Mouse (Mus musculus): ENCODE measurements at regions not wholly inside any gene's neighbourhood (a gene's known extent, or its start where the extent isn't known, plus 50 kb on each side); places are given as distances from the start of the nearest gene placed in this dataset.

DNA sequence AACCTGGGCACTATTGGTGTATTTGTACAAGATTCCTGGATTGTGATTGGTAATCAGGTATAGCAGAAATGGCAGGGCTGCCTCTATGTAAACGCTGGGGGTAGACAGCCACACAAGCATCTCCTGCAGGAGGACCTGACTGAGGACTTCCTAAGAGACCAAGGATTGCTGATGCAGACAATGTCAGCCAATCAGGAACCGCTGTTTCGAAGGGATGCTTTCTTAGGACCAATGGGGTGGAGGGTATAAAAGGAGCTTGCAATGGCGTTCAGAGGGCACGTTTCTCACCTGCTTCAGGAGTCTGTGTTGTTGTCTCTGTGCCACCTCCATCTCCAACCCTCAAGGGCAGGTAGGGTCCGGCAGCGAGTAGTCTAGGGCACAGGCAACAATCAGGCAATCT lies 393.7 kb downstream of the Gm45692 start:
- no peak for DNase-seq (ENCODE audit: low read depth)

DNA sequence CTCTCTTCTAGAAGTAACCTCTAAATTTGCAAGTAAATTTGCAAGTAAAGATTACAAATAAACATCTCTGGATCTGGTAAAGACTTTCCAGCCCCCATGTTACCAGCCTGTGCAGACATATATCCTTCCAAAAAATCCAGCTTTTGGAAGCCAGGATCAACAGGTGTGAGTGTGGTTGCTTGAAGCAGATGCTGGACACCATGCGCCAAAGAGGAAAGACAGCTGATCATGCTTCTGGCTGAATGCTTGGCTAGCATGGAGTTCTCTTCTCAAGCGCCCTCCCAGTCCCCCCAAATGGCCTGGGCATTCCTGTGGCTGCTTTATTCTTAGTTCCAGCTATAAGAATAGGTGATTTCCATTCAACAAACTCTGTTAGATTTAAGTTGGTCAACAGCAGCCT lies 404.9 kb downstream of the Gm45692 start:
- no peak for DNase-seq (ENCODE audit: low read depth)

DNA sequence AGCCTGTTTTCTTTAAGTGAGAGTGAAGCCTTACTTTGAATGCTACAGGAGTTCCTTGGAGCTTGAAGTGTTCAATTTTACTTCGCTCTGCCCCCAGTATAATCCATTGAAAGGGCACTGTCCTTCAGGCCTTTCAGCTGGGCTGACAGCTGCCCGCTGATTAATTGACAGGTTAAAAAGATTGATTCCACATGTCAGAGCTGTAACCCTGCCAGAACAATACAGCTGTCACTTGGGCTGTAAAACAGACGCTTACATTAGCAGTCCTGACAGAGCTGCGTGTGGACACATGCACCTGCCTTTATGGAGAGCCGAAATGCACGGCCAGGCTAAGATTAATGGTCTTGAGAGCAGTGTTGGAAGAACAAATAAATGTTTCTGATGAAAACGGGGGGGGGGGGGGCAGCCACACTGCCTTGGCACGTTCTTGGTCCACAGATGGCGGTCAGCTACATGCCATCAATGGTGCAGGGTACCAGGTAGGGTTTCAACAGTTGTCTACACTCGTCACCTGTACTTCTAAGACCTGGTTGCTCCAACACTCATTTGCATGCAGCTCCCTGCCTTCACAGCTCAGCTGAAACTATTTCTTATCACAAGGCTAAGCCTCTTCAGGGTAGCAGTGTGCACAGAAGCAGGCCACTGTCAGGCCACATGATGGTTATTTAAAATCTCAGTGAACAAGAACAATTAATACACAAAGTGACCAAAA lies 407.3 kb downstream of the Gm45692 start:
- DNase-seq (ENCODE audit: low read depth): no peak

DNA sequence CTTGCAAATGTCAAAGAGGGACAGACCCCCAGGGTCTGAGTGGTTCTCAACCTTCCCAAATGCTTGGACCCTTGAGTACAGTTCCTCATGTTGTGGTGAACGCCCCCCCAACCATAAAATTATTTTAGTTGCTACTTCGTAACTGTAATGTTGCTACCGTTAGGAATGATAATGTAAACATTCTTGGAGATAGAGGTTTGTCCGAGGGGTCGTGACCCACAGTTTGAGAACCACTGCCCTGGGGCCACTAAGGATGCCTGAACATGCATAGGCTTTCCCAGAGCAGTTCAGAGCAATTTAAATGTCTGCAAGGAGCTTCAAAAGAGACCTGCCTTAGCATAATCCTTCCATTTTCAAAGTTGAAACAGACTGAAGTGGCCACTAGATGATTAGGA lies 407.8 kb downstream of the Gm45692 start:
- DNase-seq (ENCODE audit: low read depth): no peak

DNA sequence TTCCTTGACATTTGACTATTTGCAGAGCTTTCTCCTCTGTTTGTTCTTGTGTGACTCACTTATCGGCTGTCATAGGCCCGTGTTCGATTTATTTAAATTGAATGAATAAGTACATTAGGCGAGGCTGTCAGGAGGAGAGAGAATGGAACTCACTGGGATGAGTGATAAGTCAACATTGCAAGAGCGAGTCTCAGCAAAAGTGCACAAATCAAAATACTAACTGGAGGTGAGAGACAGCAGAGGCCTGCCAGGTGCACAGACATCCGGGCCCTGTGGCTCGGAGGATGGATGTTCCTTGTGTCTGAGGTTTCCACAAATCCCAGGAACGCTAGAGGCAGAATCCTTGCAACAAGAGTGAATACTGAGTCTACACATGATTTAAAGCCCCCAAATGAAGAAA lies 410.6 kb downstream of the Gm45692 start:
- no peak for DNase-seq (ENCODE audit: low read depth)

DNA sequence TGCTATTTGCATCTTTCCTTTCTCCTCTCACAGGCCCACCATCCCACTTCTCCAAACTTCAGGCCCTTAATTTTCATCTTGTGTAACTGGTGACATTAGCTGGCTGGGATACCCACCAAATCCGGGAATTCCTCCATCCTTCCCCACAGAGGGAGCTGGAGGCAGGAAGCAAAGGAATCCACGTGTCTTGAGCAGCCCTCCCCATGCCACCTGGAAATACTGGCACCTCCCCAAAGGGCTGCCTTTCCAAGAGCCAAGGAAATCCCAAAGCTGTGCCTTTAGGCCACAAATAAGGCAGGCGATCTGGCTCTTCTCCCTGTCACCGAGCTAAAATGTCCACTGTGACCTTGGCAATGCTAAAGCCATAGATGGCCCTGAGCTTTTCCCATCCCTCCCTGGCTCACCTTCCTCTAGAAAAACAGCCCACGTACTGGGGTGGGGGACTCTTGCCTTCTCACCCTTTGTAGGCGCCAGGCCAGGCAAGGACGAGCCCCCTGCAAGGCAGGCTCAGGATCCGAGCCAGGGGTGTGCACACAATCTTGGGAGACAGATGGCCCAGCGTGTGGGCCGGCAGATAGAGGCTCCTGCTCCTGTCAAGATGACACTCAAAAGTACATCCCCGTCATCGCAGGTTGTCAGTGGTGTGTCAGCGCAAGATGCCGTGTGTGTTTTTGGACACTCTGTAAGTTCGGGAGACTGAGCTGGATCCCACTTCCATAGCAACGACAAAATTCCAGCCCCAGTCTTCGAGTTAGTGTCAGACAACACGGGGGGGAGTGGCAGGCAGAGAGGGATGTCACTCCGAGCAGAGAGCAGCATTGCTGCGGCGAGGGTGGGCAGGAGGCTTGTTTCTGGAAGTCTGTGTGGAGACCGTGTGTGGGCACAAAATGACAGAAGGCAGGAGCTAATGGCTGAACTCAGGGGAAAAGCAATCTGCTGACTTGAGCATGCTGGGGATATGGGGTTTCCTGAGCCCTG lies 414.4 kb downstream of the Gm45692 start:
- DNase-seq (ENCODE audit: low read depth): no peak

DNA sequence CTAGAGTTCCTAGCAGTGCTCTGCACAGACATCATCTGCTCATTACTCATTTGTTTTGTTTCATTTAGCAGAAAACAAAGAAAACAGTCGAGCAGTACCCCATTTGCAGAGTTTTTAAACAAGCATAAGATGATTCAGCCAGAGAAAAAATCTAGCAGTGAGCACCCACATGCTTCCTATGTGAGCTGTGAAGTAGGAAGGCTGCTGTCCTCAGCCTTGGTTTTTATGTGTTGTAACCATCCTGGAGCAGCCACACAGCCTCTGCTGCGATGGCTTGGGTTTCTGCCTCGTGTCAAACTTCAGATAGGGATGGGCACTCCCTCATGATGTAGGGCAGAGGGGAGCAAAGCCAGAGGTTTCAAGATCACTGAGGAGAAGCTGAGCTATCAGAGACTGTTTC lies 416.5 kb downstream of the Gm45692 start:
- no peak for DNase-seq (ENCODE audit: low read depth)

DNA sequence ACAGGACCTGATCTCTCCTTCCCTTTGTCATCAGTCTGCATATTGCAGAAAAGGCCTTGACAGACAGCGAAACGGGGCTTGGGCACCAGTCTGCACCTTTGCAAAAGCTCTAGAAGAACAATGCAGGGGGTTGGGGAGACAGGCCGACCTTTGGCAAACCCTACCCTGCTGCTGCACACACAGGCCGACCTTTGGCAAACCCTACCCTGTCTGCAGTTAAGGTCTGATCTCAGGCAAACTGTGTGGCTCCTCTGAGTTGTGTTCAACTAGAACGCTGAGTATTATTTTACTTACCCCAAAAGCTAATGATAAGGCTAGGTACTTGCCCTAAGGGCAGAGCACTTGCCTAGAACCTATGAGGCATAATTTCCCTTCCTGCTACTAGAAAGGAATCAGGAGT lies 423.4 kb upstream of the Zfp703 start:
- no peak for DNase-seq (ENCODE audit: low read depth)

DNA sequence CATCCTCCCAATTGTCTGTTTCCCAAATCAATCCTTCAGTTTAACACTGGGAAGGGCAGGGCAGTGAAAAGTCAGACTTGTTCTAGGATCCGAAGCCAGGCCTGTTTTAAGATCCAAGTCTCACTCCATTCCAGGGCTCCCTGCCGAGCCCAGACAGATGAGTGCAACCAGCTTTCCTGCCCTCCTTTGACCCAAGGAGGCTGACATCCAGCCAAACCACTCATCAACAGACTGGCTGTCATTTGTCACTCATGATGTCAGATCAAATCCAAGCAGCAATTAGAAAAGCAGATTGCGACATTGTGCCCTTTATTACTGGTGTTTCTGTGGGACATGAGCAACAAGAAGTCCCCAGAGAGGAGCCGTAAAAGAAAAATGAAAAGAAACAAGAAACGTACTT lies 417.9 kb upstream of the Zfp703 start:
- DNase-seq (ENCODE audit: low read depth): no peak

DNA sequence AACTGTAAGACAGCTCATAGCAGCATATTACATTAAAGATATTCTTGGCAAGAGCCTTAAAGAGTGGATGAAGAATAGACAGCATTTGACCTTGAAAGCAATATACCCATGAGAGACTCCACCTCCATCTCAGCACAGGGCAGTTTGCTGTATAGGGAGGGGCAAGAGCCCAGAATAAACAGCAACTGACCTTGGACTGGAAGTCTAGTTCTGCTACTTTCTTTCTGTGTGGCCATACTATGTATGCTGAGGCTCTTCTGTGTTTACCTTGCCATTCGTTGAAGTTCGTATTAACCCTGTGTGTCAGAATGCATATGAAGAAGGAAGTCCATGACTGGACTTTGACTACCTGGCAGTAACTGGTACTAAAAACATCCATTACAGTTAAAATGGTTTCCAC lies 414.0 kb upstream of the Zfp703 start:
- no peak for DNase-seq (ENCODE audit: low read depth)

DNA sequence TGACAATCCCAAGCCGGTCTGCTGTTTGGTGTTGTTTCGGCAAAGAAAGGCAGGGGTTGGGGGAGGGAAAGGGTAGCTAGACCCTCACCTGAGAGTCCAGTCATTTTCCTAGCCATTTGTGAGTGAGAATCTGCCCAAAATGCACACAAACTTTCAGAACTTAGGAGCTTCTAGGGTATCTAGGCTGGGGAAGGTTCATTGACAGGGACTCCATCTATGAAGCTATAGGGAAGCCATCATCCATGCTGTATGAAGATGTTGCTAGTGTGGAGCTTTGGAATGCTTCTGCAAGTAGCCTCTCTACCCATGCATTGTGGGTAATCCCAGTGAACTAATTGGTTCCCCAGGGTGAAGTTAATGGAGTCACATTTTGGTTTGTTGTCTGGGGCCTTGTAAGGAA lies 412.9 kb upstream of the Zfp703 start:
- no peak for DNase-seq (ENCODE audit: low read depth)

DNA sequence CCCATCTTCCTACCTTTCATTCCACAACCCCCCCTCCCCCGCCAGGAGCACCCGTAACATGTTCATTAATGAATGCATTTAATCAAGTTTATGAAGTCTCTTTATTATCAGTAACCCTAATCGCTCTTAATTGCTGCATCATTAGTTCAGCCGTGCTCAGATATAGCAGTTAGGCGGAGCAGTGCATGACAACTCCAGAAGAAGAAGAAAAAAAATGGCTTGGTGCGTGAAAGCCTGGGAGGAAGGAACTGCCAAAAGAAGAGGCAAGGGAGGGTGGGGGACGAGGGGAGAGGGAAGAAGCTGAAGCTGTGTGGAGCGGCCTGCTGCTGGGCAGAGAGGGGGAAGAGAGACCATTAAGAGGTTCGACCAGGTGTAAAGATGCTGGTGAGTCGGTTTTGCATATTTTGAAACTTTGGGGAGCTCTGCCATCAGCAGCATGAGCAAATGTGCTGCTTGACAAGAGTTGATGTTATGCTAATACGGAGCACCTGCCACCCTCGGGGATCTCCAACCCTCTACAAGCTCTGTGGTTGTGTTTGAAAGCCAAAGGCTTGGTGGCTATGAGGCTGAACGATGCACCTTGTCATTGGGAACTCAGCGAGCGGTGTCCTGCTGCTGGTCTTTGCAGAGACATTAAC lies 408.6 kb upstream of the Zfp703 start:
- no peak for DNase-seq (ENCODE audit: low read depth)

DNA sequence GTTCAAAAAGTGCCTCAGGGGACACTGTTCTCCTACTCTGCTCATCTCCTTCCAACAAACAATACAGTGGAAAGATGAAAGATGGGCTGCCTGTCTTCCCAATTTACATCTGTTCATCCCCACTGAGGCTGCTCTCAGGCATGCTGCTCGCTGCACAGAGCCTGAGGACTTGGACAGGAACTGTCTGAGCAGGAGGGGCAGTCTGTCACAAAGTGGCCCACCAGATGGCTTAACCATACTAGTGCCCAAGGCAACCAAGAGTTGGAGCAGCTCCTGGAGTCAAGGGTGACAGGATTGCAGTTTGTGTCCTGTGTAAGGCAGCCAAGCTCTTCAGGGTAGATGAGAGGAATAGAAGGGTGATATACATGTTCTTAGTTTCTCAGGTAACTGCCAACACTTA lies 388.3 kb upstream of the Zfp703 start:
- DNase-seq (ENCODE audit: low read depth): no peak

DNA sequence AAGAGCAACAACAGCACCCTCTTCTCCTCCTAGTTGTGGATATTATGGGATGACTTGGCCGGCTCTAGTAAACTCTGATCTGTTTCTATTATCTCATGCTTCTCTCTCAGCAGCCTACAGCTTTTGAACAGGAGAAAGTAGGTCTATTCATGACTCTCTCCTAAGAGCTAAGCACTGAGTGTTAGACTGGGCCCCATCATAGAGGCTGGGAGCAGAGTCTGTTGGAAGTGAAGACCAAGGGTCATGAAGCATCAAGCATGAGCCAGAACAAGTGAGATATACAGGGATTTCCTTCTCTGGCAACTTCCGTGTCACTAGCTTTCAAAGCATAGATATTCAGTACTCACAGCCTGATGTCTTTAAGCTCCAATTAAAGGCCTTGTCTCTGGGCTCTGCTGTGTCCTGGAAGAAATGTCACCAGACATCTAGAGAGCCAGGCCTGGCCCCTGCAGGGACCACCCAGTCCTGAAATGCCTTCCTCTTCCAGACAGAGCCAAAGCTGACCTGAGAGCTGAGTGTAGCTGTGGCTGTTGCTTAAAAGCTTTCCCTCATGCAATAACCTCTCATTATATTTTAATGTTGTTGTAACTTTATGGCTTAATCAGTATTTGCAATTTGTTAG lies 386.4 kb upstream of the Zfp703 start:
- no peak for DNase-seq (ENCODE audit: low read depth)

DNA sequence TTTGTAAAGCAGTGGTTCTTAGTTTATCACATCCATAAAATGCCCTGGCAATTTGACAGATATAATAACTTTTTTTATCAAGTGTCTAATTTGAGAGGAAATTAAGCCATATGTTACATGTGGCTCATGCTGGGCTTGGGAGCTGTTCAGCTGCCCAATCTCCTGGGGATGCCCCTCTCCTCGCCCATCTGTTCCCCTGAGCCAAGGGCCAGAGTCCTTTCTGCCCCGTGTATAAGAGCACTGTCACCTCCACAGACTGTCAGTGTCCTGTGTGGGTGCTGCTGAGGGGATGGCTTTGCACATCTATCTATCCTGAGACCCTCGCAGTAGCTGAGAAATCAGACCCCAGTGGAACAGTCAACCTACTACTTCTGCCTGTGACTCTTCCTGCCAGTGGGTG lies 385.9 kb upstream of the Zfp703 start:
- no peak for DNase-seq (ENCODE audit: low read depth)

DNA sequence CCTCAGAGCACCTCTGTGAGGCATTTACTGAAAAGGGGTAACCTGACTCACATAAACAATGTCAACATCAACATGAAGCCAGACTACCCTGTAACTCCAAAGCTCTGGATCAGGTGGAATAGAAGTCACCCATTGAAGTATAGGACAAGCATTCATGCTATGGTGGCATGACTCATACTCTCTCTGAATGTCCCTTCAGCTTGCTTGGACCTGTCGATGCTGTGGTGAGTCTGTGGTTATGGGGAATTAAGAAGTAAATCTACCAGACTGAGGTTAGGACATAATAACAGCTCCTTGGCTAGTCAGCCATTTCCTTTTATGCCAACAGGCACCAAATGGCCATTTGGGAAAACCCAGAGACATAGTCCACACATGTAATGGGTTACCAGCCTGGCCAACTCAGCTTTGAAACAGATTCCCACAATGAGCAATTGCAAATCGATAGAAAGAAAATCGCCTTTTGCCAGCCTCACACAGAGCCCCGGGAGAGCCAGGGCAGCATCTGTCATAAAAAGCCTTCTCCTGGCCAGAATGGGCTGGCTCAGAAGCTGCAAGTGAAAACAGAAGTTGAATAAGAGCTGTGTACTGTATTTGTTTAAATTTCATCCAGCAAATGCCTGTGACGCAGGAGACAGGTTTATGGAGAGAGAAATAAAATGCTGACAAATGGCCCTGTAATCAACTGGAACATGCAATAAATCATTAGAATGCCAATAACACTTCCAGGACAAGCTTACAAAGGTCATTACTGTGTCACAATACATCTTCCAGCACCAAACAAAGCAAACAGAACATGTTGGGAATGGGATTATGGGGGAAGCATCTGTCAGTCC lies 383.4 kb upstream of the Zfp703 start:
- no peak for DNase-seq (ENCODE audit: low read depth)

DNA sequence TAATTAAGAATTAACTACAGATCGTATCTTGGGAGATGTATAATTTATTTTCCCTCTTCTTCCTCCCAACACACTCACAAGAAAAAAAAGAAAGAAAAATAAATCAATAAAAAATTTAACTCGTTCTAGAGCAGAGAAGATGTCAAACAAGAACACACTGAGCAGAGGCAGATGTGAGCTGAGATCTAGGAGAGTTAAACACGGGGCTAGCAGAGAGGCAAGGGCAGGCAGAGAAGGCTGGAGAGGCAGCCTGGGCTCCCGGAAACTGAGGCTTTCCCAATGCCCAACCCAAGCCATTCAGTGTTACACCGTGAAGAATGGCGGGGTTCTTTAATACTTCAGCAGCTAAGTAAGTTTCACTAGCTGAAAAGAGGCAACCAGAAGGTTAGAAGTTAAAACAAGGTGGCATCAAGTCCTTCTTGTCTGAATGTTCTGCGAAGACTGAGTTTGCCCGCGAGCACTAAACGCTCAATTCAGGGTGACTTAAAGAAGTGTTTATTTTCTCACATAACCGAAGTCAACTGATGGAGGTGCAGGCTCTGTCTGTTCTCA lies 382.7 kb upstream of the Zfp703 start:
- DNase-seq (ENCODE audit: low read depth): no peak

DNA sequence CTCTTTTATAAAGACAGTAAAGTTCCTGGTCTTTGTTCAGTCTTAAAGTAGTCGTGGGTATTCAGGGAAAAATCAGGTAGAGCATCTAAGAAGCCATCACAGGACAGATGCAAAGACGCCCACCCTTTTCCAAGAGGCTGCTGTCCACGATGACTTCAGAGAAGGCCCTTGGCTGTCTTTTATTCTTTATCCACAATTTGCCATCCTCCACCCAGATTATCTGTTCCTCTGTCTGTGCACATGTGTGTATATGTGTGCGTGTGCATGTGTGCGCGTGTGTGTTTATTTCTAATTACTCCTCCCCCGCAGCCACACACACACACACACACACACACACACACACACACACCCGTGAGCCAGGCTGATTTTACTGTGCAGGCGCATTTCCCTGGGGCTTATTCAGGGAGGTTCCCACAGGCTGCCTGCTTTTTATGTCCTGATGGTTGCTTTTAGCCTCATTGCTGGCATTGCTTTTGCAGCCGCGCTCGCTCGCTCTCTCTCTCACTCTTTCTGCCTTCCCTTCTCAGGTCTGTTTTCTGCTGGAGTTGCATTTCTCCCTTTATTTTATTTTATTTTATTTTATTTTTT lies 381.6 kb upstream of the Zfp703 start:
- no peak for DNase-seq (ENCODE audit: low read depth)

DNA sequence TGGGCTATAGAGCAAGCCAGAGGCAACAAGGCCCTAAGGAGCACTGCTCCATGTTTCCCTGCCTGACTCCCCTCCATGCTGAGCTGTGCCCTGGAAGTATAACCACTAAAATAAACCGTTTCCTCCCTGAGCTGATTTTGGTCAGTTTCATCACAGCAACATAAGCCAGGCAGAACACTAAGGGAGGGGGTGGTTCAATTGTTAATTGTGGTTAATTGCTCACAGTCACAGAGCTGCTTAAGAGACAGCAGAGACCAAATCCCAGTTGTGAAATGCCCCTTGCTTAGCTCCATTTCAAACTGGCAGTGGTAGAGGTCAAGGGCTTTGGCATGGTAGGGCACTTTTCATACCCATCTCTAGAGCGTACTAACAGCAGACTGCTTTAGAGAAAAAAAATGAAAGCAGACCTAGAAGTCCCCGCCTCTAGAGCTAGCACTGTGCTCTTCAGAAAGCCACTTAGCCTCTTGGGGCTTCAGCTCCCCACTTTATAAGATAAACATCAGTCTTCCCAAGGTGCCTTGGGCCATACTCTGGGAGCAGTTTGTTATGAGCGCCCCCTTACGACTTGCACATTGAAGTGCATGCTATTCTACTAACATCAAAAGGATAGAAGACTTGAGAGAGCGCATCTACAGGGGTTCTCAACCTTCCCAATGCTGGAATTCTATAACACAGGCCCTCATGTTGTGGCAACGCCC lies 380.3 kb upstream of the Zfp703 start:
- no peak for DNase-seq (ENCODE audit: low read depth)

DNA sequence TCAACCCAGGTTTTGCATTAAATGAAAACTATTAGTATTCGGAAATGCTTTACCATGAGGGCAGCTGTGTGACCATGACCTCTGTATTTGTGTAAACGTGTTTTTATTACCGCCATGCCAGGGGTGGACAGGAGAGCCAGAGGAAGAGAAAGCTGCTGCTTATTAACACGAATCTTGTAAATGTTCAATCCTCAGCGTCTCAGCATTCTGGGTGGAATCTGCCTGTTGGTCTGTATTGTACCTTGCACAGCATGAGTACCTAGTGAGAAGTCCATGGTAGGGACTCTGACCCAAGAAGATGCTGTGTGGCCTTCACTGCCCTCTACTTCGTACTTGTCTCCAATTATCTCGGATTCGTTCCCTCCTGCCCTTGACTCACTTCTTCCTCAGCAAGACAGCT lies 378.6 kb upstream of the Zfp703 start:
- no peak for DNase-seq (ENCODE audit: low read depth)
